Mouse (Mus musculus) left cerebral cortex, adult 2 months (tissue): ENCODE results near the gene Arsg. TPM values are rescaled to one million over a fixed set of nuclear protein-coding genes. Genes with fewer than 3 reads are reported as not detected.

Experiments
- DNase-seq, 2 experiments: peaks; one replicate each; pipeline ENCODE4 v3.0.0; 2021 to 2022; ENCODE audit warnings: low spot score in 2 of 2, mixed read lengths in 1 of 2; ENCODE audit errors: extremely low spot score in 1 of 2
- H3K27ac ChIP-seq: fragments of 200-600 bp; 2 replicates; pipeline ENCODE4 v1.8.1; 2022
- H3K4me3 ChIP-seq: fragments of 200-600 bp; 2 replicates; pipeline ENCODE4 v1.8.1; 2022
- CTCF ChIP-seq: fragments of 200-600 bp; IDR thresholded peaks from 2 replicates; pipeline ENCODE4 v1.8.1; 2022; ENCODE audit warnings: antibody characterized with exemption, mild to moderate bottlenecking, moderate library complexity
- intact Hi-C: fragments of 180-260 bp; cut with DNase I; formaldehyde crosslinking; loops from one replicate; pipeline ENCODE4 v1.15.1; 2025
- total RNA-seq, 2 experiments: library from RNA; stranded (reverse); gene quantifications; 2 replicates each; pipeline ENCODE4 v1.2.3; 2021

Gene Arsg
- total RNA-seq, 2 experiments from 2014 or later: 10.2 to 11.1 TPM

DNA sequence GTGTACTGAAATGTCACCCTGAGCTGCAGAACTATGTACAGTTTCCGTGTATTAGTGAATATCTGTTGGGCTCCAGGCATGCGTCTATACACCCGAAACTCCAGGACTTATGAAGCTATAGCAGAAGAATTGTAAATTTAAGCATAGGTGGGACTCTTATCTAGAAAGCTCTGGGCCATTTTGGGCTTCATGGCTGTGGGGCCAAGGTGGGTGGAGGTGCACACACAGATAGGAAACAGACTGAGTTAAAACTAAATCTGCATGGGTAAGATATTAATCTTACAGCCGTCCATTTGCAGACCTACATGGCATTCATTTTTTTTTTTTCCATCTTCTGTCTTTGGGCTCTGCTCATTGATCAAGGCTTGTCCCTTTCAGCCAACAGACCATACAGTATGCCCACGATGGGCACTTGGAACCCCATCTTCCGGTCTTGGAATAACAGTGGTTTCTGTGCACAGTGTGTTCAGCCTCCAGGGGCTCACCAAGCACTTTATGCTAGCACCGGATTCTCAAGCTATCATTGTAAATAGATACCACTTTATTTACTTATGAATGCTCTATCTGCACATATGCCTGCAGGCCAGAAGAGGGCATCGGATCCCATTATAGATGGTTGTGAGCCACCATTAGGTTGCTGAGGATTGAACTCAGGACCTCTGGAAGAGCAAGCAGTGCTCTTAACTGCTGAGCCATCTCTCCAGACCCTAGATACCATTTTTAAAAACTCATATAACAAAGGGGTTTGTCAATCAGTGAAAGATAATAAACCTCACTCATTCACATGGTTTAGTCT lies 29.5 kb upstream of the Arsg start:
- peak; percentile 5; the same call in 1 of the 2 replicates for TF ChIP-seq CTCF
- Histone ChIP-seq H3K4me3 (no peak overlapping the region), H3K27ac (no peak overlapping the region)
- intact Hi-C loops: no loop called here
- no peak for DNase-seq

DNA sequence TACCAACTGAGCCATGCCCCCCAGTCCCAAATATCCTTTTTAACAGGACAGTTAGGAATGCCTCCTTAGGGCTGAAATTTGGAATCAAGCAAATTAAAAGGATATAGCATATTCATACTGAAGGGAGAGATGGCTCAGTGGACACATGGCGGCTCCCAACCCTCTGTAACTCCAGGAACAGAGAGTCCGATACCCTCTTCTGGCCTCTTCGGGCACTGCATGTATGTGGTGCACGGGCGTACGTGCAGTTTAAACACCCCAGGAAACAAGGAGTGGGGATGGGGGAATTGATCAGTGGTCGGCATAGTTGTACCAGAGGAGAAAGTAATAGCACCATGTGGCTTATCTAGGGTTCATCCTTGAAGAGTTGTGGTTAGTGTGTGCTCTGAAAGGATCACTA lies 28.6 kb upstream of the Arsg start:
- DNase-seq: no peak
- intact Hi-C loops: no loop called here
- TF ChIP-seq CTCF: peak; percentile 43
- Histone ChIP-seq H3K4me3 (no peak overlapping the region), H3K27ac (no peak overlapping the region)

DNA sequence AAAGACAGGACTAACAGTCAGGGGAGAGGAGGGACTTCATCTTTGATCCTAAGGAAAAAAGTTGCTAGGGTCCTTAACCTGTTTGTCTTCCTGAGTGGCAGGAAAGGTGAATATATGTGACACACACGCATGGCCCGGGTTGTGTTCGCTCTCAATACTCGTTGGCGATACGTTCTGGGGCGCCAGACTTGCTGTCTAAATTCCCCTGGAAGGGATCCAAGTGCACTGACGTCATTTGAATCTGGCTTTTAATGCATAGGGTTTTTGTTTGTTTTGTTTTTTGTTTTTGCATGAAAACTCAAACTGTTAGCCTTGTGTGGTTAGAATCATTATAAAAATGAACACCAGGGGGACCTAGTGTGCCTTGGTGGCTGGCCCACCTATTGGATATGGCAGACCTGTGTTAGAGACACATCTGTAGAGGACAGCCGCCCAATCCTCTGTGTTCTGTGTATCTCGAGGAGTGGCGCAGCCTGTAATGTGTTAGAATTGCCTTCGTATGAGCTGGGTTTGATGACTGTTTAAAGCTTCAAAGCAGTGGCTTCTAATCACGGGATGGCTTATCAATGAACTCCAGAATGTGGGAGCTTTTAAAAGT lies 27.6 kb upstream of the Arsg start:
- no peak for DNase-seq

DNA sequence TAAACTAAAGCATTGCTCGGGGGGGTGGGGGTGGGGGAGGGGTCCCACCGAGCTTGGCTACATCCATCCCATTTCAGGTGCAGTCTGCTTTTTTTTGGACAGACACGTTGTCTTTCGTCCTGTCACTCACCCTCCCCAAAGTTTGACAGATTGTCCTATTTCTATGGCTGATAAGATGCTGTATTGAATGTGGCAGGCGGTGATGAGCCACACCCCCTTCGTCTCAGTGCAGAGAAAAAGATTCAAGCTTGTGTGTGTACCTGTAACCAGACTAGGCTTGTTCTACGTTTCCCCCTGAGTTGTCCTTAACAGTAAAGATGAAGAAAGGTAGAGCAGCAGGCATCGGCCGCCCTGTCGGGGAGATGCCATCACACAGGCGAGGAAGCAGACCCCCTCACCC lies 22.0 kb upstream of the Arsg start:
- no peak for DNase-seq
- TF ChIP-seq CTCF: no peak
- intact Hi-C loops: no loop called here
- no peak overlapping the region for H3K27ac ChIP-seq
- H3K4me3 ChIP-seq: no peak overlapping the region

More for the DNA sequence above, 27.6 kb upstream of the Arsg start:
- intact Hi-C loops: loop anchor here (1.0 kb wide), 2 partner anchors 139 to 415 kb away; no protein-coding TSS in a partner anchor
- peak; percentile 83 for TF ChIP-seq CTCF
- Histone ChIP-seq H3K27ac (no peak overlapping the region), H3K4me3 (no peak overlapping the region)

DNA sequence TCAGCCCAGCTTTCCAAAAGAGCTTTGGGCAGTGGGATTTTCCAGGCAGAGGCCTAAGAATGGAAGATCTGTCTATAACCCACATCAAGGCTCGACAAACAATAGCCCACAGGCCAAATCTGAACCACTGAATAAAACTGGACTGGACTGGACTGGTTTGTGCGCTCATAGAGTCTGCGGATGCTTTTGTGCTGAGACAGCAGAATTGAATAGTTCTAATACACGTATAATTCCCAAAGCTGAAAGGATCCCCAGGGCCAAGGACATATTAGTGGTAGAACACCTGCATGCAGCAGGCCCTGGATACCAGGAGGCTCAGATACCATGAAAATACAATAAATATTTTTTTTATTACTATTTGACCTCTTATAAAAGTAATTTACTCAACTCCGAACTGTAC lies 16.9 kb upstream of the Arsg start:
- no peak for TF ChIP-seq CTCF
- H3K4me3 ChIP-seq: no peak overlapping the region
- H3K27ac ChIP-seq: no peak overlapping the region
- DNase-seq: no peak
- intact Hi-C loops: no loop called here

DNA sequence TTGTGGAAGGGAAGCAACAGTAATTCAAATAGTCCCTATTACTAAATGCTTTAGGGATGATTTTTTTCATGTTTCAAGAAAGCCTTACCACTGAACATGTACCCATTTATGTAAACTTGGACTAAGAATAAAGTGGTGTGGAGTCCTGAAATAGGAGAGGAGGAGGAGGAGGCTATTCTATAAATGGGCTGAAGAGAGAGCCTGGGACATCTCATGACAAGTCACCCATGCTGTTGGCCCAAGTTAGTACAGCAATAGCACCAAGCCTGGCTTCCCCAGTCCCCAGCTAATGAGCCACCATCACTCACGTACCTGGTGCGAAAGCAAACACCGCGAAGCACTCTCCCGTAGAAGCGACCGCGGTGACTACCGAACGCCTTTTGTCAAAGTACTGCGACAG lies 15.0 kb upstream of the Arsg start:
- TF ChIP-seq CTCF: no peak
- no peak for DNase-seq
- Histone ChIP-seq H3K27ac (no peak overlapping the region), H3K4me3 (no peak overlapping the region)
- intact Hi-C loops: no loop called here

DNA sequence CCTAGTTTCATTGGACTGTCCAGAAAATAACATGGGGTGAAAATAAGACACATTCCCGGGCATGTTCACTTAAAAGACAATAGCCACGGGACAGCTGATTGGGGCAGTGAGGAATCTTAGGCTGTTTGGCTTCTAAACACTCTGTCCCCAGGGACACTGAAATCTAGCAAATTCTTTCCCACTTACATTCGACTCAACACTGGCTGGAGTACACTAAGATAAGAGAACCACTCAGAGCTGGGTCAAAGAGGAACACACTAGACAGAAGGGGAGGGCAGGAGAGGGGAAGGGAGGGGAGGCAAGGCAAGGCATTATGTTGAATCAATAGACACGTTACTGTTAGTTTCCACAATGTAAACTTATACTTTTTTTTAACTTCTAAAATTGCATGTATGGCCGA lies 12.6 kb upstream of the Arsg start:
- Histone ChIP-seq H3K27ac (no peak overlapping the region), H3K4me3 (no peak overlapping the region)
- DNase-seq: no peak
- TF ChIP-seq CTCF: no peak
- intact Hi-C loops: no loop called here

DNA sequence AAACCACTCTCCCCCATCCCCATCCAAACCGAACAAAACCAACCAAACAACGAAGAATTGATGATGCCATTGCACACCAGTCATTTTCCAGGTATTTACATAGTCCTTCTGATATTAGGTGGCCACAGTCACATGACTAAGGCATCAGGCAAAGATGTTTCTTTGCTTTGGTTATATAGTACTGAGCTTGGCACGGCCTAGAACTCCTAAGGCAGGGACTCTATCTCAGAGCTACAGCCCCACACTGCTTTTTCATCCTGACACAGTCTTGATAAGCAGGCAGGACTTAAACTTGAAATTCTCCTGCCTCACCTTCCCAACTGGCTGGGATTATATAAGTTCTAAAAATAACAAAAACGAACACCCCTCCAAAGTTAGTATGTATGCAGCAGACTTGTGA lies 8.1 kb upstream of the Arsg start:
- H3K4me3 ChIP-seq: no peak overlapping the region
- intact Hi-C loops: no loop called here
- DNase-seq: no peak
- TF ChIP-seq CTCF: no peak
- H3K27ac ChIP-seq: no peak overlapping the region

DNA sequence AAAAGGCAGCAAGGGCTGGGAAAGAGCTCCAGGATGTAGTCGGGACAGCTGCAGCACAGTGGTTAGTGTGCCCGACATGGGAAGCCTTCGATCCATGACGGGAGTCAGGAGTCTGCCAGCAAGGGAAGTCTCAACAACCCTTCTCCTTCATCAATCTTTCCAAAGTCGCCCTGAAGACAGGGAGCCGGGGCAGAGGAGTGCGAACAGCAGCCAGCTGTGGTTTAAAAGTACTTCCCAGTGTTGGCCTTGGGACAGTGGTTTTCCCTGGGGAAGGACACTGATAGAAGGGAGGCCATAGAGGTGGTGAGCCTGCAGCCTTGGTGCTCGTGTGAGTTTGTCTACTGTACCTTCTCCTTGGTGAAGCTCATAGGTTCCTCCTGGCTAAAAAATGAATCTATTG lies 6.2 kb upstream of the Arsg start:
- no peak overlapping the region for H3K27ac ChIP-seq
- intact Hi-C loops: no loop called here
- H3K4me3 ChIP-seq: no peak overlapping the region
- DNase-seq: no peak
- TF ChIP-seq CTCF: no peak

DNA sequence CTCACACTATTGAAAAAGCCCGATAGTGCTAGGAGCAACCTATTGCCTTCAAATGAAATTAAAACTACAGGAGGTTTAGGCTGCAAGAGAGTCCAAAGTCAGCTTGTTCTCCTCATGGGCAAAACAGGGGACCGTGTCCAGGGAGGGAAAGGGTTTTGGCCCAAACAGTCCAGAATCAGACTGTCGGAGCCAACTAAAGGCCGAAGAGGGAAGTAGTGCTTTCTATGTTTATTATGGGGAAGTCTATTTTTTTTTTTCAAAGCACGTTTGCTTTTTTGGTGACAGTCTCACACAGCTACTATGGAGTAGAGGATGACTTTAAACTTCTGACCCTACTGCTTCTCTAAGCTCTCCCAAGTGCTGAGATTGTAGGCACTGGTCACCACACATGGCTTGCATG lies 5.0 kb upstream of the Arsg start:
- TF ChIP-seq CTCF: no peak
- no peak for DNase-seq
- Histone ChIP-seq H3K27ac (no peak overlapping the region), H3K4me3 (no peak overlapping the region)
- intact Hi-C loops: no loop called here

DNA sequence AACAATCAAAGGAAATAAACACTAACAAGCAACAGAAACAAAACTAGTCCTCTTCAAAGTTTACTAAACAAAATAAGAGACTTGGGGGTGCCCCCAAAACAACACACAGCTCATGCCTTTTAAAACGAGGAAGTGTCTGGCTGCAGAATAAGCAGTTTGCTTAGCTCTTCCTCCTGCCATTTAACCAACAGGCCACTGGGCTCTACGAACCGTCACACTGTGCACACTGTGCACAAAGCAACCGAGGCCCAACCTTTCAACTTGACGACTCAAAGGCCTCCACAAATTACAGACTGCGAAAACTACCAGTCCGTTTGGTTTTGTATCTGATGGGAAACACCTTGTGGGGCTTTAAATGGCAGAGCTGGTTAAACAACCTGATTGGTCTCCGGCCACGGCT lies 3.0 kb upstream of the Arsg start:
- intact Hi-C loops: no loop called here
- Histone ChIP-seq H3K4me3 (no peak overlapping the region), H3K27ac (no peak overlapping the region)
- no peak for DNase-seq
- no peak for TF ChIP-seq CTCF

DNA sequence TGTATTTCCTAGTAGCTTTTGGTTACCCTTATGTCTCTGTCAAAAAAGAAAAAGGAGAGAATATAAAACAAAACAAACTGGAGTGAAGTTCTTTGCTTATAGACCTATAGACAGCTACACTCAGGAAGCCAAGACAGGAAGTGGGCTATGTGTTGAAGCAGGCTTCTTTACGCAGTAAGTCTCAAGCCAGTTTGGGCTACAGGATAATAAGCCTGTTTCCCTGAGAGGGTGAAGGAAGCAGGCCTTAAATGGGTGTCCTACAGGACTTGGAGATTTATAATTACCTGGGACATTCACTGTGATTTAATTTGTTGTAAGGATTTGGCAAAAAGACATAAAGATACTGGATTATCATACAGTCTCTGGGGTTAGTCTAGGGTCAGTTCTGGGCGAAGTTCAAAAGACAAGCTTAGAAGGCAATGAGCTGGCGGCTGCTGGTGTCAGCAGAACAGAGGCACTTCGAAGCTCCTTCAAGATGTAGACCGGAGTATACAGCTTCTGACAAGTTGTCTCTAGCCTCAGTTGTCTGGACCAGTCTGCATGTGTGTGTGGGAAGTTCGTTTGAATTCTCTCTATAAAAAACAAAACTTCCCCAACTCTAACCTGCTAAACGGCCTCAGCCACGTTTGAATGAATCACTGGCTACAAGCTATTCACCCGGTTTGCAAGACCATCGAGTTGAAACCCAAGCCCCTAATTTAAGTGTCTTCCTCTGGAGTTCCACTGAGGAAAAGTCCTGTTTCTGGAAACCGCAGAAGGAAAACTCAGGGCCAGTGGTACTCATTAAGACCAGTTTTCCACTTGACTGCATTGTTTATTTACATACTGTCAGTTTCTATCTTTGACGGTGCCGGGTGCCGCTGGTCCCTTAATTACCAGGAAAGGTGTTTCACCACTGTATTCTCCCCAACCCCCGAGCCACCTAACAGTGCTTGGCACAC lies 2.0 kb upstream of the Arsg start:
- H3K27ac ChIP-seq: no peak overlapping the region
- TF ChIP-seq CTCF: no peak
- DNase-seq: no peak
- H3K4me3 ChIP-seq: peak overlapping the region; percentile 75
- intact Hi-C loops: no loop called here
